Mouse (Mus musculus) frontal cortex, postnatal 10 days (tissue): Measurements from ENCODE around the gene Zbtb37.

Experiments
- DNase-seq, 2 experiments: peaks; one replicate each; pipeline ENCODE4 v3.0.0; 2022; ENCODE audit warnings: low spot score in 2 of 2, mixed read lengths in 1 of 2

Gene Zbtb37

DNA sequence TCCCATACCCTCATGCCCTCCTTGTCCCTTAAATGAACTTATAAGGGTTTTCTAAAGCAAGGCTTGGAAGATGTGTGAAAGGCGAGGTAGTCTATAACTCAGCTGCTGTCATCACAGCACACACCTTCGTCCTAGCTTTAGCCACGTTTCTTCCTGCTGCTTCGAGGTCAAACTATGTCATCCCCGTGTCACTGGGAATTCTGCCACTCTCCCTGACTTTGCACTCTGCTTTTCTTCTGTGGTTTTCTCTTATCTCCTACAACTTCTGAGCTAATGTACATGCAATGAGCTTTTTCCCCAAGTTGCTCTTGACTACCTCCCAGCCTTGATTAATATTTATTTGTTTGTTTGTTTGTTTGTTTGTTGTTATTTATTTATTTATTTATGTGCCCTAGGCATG, 54.6 kb downstream of the Zbtb37 start:
- no peak for DNase-seq

DNA sequence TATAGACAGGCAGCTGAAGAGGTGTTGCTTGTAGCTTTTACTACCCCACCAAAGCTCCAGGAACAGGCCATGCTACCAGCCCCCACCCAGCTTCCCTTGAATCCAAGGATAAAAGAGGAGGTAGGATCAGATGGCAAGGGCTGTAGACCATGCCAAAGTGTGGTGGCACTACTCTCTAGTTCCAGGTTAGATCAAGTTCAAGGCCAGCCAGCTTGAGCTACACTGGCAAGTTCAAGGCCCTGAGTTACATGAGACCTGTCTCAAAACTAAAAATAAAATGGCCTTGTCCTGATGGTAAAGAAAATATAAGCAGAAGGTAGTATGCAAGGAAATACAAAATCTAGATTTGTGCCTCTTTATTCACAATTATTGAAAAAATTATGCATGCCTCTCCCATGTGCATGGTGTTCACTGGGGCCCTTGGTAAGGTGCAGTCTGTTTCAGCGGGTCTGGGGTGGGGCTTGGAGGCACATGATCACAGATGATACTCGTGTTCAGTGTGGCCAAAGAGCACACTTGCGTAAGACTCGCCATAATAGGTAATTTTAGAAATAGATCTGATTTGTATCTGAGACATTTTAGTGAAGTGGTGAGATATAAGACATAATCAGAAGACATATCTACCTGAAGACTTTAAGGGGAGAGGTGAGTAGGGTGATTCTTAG, 56.4 kb downstream of the Zbtb37 start, which contains the start of gene Serpinc1:
Serpinc1 (plus strand) TSS at position 515 of the 665 bp plus-strand sequence.
- no peak for DNase-seq

DNA sequence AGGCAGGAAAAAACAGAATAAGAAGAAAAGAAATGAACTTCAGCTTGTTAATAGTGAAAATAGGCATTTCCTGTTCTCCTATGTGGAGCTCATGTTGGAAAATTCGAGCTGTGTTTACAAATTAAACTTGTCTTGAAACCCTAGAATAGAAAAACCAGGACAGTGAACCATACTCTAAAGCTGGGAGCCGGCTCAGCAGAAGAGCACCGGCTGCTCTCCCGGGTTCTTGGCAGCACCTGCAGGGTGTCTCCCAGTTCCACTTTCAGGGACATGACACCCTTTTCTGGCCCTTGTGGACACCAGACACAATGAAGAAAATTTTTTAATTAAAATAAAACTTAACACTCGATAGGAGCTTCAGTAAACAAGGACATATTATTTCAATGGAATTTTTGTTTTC, 66.0 kb downstream of the Zbtb37 start:
- no peak for DNase-seq

DNA sequence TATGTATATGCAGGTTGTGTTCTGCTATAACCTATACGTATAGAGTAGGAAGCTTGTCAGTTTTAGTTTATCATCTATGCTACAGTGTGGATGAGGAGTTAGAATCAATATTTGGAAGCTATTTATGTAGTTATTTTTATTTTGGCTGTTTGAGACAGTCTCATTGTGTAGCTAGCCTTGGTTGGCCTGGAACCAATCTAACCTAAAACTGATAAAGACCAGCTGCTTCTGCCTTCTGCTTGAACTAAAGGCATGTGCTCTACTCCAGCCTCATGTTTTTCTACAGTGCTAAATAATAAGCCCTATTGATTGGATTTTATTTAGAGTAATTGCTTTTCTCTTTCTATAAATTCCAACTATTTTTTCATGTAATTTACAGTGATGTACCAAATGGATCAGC, 67.4 kb downstream of the Zbtb37 start:
- DNase-seq: no peak

DNA sequence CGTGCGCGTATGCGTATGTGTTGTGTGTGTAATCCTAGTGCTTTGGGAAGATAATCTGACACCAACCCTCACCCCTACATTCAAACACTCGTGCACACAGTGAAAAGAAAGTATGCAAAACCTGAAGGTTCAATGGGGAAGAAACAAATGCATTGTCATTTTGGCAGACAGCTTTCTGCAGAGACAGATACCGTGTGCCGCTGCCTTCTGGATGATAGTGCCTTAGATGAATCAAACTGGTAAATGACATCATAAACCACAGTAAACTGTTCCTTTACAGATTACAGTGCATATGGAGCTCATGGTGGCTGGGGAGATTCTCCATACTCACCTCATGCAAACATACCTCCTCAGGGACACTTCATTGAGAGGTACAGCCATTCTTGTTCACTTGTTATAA, 71.5 kb downstream of the Zbtb37 start:
- no peak for DNase-seq
